Mouse (Mus musculus): ENCODE results near the gene Ces2e.
"Not testable (repeated sequence)": the region's sequence is repeated elsewhere in the genome, so short reads cannot be mapped to it uniquely, and the experiment has no call there.

Gene Ces2e

DNA sequence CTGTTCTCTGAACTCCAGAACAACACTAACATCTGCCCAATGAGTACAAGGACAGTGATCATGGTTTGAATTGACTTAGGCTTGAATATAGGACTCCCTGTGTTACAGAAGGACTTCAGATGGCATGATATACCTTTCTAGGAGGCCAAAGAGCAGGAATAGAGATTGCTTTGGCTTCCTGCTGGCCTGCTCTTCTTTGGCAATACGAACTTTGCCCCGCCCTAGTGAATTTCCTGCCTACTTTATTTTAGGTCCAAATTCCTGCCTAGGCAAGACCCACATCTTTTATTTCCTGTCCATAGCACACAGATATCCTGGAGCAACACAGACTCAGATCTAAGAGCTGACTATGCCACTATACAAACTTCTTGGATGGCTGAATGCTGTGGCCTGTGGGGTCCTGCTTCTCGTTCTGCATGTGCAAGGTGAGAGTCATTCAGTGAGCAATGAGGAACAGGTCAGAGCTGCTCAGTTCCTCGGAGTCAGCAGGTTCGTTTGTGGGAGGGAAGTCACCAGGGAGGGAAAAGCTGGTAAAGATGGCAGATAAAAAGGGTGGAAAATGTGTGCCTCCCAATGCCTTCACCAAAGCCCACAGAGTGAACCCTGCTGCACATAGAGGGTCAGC, at the start of gene Ces2e:
Gene Ces2e (plus strand): TSS at position 289 of the 625 bp plus-strand sequence.
- DNase-seq (ENCODE audit: low read depth, low spot score), result no peak

- not testable (repeated sequence) for DNase-seq (ENCODE audit: low read depth, low spot score)
These were observed 39.7 kb upstream of the Ces2e start for GRCm38 (mm10) chr8:104886223-104886926.

DNA sequence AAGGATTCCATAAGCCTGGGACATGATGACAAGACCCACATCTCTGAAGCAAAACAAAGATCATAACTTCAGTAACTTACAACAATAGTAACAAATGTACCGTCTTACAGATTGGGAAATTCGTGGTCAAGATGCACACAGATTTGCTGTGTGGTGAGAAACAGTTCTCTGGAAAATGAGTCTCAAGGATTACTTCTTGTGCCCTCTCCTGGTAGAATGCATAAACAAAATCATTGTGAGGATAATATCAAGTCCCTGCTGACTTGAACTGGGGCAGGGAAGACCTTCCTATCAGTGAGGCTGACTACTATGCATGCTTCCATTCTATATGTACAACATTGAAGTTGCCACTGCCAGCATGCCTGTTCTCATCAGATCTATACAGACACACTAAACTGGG, 24.3 kb upstream of the Ces2e start:
- DNase-seq (ENCODE audit: low read depth, low spot score), result peak; percentile 27

DNA sequence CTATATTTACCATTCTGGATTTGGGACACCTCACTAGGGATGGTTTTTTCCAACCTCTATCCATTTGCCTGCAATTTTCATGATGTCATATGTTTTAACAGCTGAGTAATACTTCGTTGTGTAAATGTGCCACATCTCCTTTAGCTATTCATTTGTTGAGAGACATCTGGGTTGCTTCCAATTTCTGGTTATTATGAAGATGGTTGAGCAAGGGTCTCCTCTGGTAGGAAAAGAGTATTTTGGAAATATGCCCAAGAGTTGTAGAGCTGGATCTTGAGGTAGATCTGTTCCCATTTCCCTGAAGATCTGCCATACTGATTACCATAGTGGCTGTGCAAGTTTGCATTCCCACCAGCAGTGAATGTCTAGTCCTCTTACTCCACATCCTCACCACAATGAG, 18.9 kb upstream of the Ces2e start:
- DNase-seq (ENCODE audit: low read depth, low spot score), result no peak

DNA sequence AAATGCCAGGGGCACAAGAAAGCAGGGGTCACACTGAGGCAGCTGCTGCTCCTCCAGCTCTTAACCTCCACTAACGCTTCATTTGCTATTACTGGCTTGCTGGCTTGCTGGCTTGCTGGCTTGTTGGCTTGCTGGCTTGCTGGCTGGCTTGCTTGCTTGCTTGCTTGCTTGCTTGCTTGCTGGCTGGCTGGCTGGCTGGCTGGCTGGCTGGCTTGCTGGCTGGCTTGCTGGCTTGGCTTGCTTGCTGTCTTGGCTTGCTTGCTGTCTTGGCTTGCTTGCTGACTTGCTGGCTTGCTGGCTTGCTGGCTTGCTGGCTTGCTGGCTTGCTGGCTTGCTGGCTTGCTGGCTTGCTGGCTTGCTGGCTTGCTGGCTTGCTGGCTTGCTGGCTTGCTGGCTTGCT, 17.0 kb upstream of the Ces2e start:
- not testable (repeated sequence) for DNase-seq (ENCODE audit: low read depth, low spot score)

DNA sequence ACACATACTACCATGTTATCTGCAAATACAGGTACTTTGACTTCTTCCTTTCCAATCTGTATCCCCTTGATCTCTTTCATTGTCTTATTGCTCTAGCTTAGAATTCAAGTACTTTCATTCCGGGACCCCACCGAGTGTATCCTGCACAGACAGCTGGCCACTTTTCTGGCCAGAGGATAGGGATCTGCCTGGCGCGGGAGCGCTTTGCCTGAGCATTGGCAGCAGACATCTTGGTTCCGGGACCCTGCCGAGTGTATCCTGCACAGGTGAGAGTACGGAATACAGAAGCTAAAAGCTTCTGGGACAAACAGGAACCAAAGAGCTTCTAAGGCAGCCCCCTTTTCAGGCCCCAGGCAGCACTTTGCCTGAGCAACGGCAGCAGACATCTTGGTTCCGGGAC, 16.4 kb upstream of the Ces2e start:
- DNase-seq (ENCODE audit: low read depth, low spot score), result not testable (repeated sequence)

- DNase-seq (ENCODE audit: low read depth, low spot score), result no peak
These were observed 1.2 kb downstream of the Ces2e start for GRCm38 (mm10) chr8:104927301-104927700.

DNA sequence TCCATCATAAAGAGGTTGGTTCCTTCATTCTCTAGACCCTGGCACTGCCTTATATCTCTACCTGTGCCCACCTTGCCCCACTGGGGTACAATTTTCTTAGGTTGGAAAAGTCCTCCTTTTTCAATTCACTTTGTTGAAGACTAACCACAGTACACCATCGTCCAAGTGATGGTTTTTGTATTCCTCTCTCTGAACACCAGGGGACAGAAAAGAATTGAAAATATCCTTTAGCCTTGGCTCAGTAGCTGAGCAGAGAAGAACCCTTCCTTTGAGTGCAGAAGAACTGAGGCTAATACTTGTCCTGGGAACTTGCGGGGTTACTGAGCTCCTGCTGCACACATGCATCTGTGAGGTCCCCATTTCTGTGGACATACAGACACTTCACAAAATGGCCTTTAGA, 18.6 kb downstream of the Ces2e start:
- DNase-seq (ENCODE audit: low read depth, low spot score), result no peak

GRCm38 (mm10) chr8:104947056-104947455, 21.0 kb downstream of the Ces2e start, which contains the start of gene Ces2f:
Gene Ces2f (plus strand): TSS chr8:104947356.
- DNase-seq (ENCODE audit: low read depth, low spot score), result no peak

GRCm38 (mm10) chr8:104949031-104949430, 23.0 kb downstream of the Ces2e start:
- DNase-seq (ENCODE audit: low read depth, low spot score), result no peak

DNA sequence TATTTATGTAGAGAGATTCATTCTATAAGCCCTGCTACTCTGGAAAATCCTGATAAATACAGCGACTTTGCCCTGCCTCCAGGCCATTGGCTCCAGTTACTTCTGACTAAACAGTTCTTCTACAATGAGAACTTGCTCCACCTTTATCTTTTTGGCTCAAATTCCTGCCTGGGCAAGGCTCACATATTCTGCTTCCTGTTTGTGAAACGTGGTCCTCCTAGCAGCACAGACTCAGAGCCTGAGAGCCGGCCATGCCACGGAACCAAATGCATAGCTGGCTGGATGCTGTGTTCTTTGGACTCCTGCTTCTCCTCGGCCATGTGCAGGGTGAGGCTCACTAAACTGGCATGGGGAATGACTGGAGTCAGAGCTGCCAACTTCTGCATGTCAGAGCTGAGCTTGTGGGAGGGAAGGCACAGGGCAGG, 35.5 kb downstream of the Ces2e start, which contains the start of gene Ces2g:
Gene Ces2g (plus strand): TSS at position 182 of the 425 bp plus-strand sequence.
- peak; percentile 32 for DNase-seq (ENCODE audit: low read depth, low spot score)

- no peak for DNase-seq (ENCODE audit: low read depth, low spot score)
These were observed 36.3 kb downstream of the Ces2e start for GRCm38 (mm10) chr8:104962229-104962901.

DNA sequence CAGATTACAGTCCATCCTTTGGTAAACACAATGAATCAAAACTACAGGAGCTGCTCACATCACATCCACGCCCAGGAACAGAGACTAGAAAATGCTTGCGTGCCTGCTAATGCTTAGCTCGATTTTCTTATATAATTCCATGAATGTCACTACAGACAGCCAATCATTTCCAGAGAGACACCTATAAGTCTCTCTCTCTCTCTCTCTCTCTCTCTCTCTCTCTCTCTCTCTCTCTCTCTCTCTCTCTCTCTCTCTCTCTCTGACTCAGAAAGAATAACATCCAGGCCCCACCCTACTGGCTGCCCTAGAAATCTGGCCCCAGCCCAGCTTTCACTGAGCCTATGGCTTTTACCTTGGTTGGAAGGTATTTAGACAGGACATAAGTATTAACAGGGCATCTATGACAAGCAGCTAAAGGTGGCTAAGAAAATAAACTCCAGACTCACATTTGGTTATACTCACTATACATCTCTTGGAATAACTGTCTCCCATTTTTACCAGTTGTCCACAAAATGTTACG, 37.4 kb downstream of the Ces2e start:
- DNase-seq (ENCODE audit: low read depth, low spot score), result no peak

DNA sequence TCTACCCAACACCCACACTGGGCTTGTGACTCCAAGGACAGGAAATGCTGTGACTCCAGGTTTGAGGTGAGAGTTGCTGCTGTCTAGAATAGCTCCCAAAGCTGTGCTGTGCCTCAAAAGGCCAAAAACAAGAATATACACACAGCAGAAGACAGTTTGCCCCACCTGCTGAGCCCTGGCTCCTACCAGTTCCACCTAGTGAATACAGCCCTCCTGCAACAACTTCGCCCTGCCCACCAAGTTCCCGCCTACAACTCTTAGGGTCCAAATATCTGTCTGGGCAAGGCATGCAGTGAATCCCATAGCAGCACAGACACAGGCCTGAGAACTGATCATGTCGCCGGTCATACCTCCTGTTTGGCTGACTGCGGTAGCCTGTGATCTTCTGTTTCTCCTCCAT, 58.1 kb downstream of the Ces2e start:
- DNase-seq (ENCODE audit: low read depth, low spot score), result no peak
